Mouse (Mus musculus) kidney, adult 9 months (tissue): ENCODE data around the gene Ermard.
"Not testable (repeated sequence)": the region's sequence is repeated elsewhere in the genome, so short reads cannot be mapped to it uniquely, and the experiment has no call there.

ENCODE experiments used
- DNase-seq: peaks from one replicate; pipeline ENCODE4 v3.0.0; 2022

The Ermard gene

DNA sequence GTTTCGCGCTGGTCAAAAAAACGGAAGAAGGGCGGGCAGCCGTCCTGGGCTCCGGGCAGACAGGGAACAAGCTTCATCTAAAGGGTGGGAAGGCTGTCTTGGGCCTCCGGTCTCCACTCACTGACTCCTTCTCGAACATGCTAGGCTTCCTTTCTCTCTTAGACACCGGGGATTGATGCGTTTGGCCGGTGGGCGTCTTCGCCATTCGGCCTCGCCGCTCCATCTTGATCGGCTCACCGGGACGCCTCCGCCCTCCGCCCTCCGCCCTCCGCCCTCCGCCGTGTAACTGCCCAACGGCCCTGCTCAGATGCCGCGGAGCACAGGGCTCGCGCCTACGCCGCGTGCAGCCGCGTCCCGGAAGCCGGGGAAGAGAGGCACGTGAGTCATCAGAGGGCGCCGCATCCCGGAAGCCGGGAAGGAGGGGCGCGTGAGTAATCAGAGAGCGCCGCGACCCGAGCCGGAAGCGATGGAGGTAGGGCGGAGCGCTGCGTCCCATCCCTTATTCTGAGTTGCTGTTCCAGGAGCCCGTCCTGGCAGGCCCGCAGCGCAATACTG is at the start of gene Ermard, which contains the start of the genes Tcte3 and Gm3448:
Gene Ermard (plus strand): TSS at position 34 of the 555 bp plus-strand sequence.
Gene Tcte3 (minus strand): TSS at position 314 of the 555 bp plus-strand sequence.
Gene Gm3448 (minus strand): TSS at position 363 of the 555 bp plus-strand sequence.
- peak; percentile 31 for DNase-seq

GRCm38 (mm10) chr17:14992522-14993138 is 48.4 kb upstream of the Ermard start:
- not testable (repeated sequence) for DNase-seq

GRCm38 (mm10) chr17:14993139-14993832 is 47.7 kb upstream of the Ermard start:
- not testable (repeated sequence) for DNase-seq

DNA sequence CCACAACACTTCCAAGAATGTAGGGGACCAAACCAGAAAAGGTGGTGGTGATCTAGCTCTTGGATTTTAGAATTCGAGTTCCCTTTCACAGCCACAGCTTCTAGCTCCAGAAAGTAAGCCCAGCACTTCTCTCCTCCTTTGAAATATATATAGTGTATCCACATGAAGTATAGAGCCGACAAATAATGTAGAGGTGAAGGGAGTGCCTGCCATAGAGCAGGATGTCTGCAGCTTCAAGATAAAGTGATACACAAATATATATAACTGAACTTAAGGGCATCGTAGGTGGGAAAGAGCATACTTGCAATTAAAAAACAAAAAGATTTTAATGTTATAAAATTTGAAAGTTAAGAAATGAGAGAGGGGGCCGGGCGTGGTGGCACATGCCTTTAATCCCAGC is 46.9 kb upstream of the Ermard start:
- not testable (repeated sequence) for DNase-seq

GRCm38 (mm10) chr17:15000047-15000446 is 41.0 kb upstream of the Ermard start:
- not testable (repeated sequence) for DNase-seq

DNA sequence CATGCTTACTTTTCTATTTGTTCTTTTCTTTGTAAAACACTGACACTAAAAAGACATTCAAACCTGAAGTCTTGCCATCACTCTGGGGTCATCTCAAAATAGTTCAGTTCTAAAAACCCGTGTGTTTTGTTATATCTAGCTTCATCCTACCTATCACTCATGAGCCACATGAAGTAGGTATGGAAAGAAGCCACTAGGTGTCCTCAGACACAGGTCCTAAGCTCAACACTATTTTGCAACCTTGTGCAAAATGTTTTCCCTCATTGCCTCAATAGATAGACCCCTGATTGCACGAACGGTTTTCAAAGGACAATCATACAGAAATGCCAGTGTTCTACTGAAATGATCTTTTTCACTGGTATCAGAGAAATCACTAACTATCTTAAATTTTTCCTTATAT is 31.9 kb upstream of the Ermard start:
- DNase-seq, result not testable (repeated sequence)

- not testable (repeated sequence) for DNase-seq
Measured at GRCm38 (mm10) chr17:15009706-15010413, 31.1 kb upstream of the Ermard start, which contains the start of gene Gm3435. Gene Gm3435, plus strand, starts transcription at chr17:15010176.

DNA sequence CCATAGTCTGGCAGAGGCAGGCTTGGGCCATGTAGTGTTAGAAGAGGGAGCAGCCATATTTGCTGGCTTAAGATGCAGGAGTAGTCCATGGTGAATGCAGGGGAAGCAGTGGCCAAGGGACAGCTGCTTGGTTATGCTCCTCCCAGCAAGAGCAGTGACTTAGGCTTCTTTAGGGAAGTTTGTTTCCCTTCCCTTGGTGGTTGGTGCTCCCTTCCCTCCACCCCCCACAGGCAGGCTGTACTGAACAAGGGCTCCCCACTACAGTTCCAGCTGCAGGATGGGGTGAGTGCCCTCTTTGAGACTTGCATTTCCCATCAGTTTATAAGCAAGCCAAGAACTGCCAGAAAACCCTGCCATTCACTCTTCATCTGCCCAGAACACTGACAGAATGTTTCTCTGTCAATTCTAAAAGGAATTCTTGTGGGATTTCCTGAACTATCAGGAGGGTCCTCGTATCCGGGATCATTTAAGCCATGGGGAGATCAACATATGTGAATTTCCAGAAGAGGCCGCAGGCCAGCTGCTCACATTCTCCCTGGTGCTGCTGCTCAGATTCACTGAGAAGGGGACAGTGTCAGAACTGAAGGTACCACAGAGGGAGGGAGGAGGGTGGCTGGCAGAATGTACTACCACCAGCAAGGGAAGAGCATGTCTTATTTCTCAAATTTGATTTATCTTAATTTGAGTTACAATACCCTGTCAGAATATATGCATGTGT is 19.3 kb upstream of the Ermard start:
- peak; percentile 14 for DNase-seq

DNA sequence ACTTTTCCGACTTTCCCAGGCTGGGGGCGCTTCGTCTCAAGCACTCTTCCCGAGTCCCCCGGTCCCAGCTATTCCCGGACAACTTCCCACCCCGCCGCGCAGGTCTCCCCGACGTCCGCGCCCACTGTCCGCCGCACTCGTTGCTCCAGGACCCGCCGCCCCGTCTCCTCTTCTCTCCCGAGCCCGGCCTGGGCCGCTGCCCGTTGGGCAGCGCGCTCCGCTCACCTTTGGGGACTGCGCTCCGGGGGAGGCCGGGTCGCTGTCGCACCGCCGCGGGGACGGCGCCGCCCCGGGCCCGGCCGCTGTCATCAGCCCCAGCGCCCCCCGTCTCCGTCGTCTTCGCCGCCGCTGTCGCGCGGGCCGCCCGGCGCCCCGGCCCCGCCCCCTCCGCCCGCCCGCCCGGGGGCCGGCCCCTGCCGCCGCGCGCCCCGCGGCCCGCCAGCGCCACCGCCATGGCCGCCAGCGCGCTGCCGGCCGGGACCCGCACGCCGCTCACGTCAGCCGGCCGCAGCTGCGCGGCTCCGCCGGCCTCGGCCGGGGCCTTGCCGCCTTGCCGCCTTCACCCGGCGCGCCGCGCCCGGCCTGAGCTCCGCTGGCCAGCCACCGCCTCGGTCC is 17.0 kb upstream of the Ermard start:
- not testable (repeated sequence) for DNase-seq

DNA sequence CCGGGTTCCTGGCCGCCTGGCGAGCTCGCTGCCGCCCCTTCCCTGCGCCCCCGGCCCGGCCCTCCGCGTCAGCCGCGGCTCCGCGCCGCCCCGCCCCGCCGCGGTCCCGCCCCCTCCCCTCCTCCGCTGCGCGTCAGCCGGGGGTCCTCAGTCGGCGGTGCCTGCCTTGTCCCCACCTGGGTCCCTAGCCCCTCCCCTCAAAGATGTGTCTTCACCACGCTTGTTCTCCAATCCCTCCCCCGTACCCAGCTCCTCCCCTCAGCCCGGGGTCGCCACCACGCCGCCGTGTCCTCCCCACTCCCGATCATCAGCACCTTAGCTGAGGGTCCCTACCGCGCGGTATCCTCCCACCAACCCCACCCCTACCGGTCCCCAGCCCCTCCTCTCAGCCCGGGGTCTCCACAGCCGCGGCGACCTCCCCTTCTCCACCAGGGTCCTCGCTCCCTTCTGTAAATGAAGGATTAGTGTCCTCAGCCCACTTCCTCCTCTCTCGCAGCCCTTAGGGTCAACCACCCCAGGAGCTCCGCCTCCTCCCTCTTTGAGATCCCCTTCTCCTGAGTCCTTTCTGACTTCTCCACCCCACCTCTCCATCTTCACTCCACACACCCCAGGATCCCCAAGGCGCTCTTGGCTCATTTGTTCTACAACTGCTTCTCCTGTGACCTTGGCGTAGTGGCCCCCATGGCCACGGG is 16.4 kb upstream of the Ermard start:
- DNase-seq, result not testable (repeated sequence)

- DNase-seq, result not testable (repeated sequence)
Measured at GRCm38 (mm10) chr17:15025513-15025912, 15.5 kb upstream of the Ermard start.

DNA sequence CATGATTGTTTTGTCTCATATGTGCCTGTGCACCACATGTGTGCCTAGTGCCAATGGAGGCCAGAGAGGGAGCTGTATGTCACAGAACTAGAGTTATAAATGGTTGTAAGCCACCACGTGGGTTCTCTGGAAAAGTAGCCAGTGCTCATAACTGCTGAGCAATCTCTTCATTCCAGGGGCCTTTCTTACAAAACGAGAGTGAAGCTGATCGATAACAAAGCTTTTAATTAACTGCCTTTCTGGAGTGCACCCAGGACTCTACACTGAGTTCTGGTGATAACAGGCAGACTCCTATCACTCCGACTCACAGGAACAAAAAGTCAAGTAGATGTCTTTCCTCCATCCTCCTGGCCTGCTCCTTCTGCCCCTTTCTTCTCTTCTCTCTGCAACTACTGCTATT is 9.6 kb upstream of the Ermard start:
- DNase-seq, result not testable (repeated sequence)

DNA sequence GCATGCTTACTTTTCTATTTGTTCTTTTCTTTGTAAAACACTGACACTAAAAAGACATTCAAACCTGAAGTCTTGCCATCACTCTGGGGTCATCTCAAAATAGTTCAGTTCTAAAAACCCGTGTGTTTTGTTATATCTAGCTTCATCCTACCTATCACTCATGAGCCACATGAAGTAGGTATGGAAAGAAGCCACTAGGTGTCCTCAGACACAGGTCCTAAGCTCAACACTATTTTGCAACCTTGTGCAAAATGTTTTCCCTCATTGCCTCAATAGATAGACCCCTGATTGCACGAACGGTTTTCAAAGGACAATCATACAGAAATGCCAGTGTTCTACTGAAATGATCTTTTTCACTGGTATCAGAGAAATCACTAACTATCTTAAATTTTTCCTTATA is 553 bp upstream of the Ermard start:
- DNase-seq, result not testable (repeated sequence)

DNA sequence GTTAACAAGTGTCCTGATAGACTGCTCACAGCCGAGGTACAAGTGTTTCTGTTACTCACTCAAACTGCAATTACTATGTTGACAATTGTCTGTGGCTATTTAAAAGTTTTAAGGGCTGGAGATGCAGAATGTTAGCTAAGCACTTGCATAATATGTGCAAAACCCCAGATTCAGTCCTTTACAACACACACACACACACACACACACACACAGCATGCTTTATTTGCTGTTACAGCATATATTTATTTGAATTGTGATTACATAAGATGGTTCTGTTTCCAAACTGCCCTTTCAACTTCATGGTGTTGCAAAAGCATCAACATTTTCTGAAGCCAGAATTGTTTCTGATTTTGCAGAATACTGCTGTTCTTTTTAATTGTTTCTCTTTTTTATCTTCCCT is 9.3 kb downstream of the Ermard start:
- not testable (repeated sequence) for DNase-seq

DNA sequence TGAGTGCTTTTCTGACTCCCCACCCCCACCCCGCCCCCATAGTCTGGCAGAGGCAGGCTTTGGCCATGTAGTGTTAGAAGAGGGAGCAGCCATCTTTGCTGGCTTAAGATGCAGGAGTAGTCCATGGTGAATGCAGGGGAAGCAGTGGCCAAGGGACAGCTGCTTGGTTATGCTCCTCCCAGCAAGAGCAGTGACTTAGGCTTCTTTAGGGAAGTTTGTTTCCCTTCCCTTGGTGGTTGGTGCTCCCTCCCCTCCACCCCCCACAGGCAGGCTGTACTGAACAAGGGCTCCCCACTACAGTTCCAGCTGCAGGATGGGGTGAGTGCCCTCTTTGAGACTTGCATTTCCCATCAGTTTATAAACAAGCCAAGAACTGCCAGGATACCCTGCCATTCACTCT is 11.8 kb downstream of the Ermard start:
- not testable (repeated sequence) for DNase-seq

- not testable (repeated sequence) for DNase-seq
Measured at GRCm38 (mm10) chr17:15053183-15053828, 12.3 kb downstream of the Ermard start.

DNA sequence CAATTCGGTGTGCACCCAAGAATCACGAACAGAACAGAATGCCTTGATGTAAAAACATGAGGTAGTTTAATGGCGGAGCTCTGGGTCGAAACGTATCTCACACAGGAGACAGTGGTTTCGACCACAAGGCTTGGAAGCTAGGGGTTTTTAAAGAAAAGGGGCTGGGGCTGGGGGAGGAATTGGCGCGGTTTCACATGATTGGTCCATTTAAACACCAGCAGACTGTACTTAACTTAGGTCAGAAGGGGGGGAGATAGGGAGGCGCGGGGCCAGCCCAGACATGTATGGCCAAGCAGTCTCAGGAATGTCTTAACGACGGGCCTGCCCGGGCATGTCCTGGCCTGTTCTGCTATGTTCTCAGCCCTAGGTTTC is 12.8 kb downstream of the Ermard start:
- not testable (repeated sequence) for DNase-seq

DNA sequence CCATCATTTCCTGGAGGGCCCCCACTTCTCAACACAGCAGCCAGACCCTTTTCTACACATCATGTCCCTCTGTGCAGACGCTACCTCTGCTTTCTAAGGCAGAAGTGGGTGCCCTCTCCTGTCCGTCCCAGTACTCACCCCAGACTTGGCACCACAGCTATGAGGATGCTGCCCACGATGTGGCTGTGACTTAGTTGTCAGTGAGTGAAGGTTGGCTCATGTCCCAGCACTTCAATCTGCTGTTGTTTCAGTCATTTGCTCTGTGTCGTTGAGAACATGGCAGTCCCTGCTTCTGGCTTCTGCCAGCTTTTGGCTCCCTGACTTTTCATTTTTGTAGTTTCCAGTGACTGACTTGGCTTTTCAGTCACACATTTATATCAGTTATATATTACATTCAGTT is 14.9 kb downstream of the Ermard start:
- DNase-seq, result no peak

DNA sequence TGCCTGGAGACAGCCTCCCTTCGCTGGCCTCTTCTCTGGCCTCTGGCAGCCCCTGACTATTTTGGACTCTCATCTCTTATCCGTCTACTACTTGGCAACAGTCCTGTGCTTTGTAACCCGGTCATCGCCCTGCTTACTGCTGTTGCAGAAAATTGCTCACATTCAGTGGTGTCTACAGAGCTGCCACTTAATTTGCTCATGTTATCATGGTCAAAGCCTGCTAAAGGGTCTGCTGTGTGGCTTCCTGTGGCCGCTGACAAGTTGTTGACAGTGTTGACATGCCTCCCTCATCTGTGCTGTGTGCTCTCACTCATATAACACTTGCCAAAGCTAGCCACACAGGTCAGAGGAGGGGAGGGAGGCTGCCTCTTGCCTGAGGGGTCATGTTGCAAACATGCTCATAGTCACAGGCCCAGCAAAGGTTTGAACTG is 17.2 kb downstream of the Ermard start:
- DNase-seq, result no peak

GRCm38 (mm10) chr17:15059646-15060045 is 18.6 kb downstream of the Ermard start:
- DNase-seq, result no peak

- no peak for DNase-seq
Measured at GRCm38 (mm10) chr17:15060356-15060755, 19.3 kb downstream of the Ermard start.
